Mouse (Mus musculus) myocyte (in vitro differentiated cells): ENCODE data around the gene BC025920.

Experiments
- CEBPB ChIP-seq: IDR thresholded peaks from 2 replicates; pipeline ENCODE4 v1.6.1; 2011; ENCODE audit warnings: mild to moderate bottlenecking, moderate library complexity; ENCODE audit not compliant: poor library complexity, insufficient read depth, severe bottlenecking
- E2F4 ChIP-seq: IDR thresholded peaks from one replicate; pipeline ENCODE4 v1.6.1; 2011; ENCODE audit warnings: mild to moderate bottlenecking, control low read depth, moderate library complexity; ENCODE audit not compliant: insufficient read depth
- MAX ChIP-seq: IDR thresholded peaks from one replicate; pipeline ENCODE4 v1.6.1; 2011; ENCODE audit warnings: low read depth, mild to moderate bottlenecking, control low read depth
- MYOD1 ChIP-seq, 3 experiments: IDR thresholded peaks; one replicate each; pipeline ENCODE4 v1.6.1; 2011; ENCODE audit warnings: control low read depth in 2 of 3, low read depth in 2 of 3, mild to moderate bottlenecking in 2 of 3, moderate library complexity in 1 of 3; ENCODE audit not compliant: insufficient read length in 2 of 3, control insufficient read depth in 1 of 3
- MYOG ChIP-seq, 3 experiments: IDR thresholded peaks; one replicate each; pipeline ENCODE4 v1.6.1; 2011; ENCODE audit warnings: control low read depth in 2 of 3, low read depth in 2 of 3, mild to moderate bottlenecking in 2 of 3; ENCODE audit not compliant: insufficient read length in 2 of 3, control insufficient read depth in 1 of 3, insufficient read depth in 1 of 3
- POLR2A ChIP-seq: IDR thresholded peaks from one replicate; pipeline ENCODE4 v1.6.1; 2011; ENCODE audit warnings: low read depth, mild to moderate bottlenecking, control low read depth, moderate library complexity; ENCODE audit not compliant: insufficient read length
- POLR2AphosphoS2 ChIP-seq: IDR thresholded peaks from one replicate; pipeline ENCODE4 v1.6.1; 2011; ENCODE audit warnings: low read depth, control low read depth; ENCODE audit not compliant: insufficient read length
- SRF ChIP-seq: IDR thresholded peaks from one replicate; pipeline ENCODE4 v1.6.1; 2011; ENCODE audit warnings: low read depth; ENCODE audit not compliant: control insufficient read depth, insufficient read length
- TCF3 ChIP-seq: IDR thresholded peaks from one replicate; pipeline ENCODE4 v1.6.1; 2011; ENCODE audit warnings: low read depth, control low read depth; ENCODE audit not compliant: insufficient read length
- USF1 ChIP-seq: IDR thresholded peaks from one replicate; pipeline ENCODE4 v1.6.1; 2011; ENCODE audit warnings: low read depth, mild to moderate bottlenecking, control low read depth, moderate library complexity

DNA sequence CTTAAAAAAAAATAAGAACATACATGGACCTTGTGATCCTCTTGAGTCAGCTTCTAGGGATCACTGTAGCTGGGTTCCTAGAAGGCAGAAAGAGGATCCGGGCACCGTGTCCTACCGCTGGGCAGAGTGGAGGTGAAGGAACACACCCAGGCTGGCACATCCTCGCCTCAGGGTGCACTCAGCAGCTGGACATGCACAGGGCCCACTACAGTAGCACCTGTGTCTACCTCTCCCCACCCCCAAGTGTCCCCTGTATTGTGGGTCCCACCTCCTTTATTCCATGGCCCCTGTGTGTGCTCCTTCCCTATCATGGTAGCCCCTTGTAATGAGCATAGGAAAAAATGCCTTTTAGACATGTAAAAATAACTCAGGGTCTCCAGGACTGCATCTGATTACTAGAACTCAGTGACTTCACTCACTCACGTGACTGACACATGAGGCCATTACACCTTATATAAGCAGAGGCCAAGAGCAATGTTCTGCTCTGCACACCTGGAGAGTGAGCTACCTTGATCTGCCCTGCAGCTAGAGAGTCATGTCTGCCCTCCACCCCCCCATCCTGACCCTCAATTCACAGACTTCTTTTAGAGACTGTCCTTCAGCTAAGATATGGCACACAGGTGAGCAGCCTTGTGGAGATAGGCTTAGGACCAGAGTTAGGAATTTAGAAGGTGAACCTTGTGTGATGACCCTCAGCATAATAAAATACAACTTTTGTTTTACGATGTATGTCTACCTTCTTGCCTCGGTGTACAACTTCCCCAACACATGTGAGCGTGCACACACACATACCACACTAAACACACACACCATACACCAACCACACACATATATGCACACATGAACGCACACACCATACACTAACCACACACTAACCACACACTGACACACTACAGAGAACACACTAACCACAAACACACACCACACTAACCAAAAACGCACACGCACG lies 1.8 kb upstream of the BC025920 start:
- TF ChIP-seq POLR2A = no peak
- no peak for TF ChIP-seq MYOD1 (IDR thresholded peaks at IDR 0.05; ENCODE audit: control insufficient read depth in 1 of 3, insufficient read length in 2 of 3, low read depth in 2 of 3)
- no peak for TF ChIP-seq USF1
- TF ChIP-seq POLR2AphosphoS2 = no peak
- TF ChIP-seq MYOG (IDR thresholded peaks at IDR 0.05; ENCODE audit: control insufficient read depth in 1 of 3, insufficient read depth in 1 of 3, insufficient read length in 2 of 3, low read depth in 2 of 3) = no peak
- TF ChIP-seq E2F4 = no peak
- no peak for TF ChIP-seq SRF
- TF ChIP-seq CEBPB = no peak
- TF ChIP-seq TCF3 = no peak
- no peak for TF ChIP-seq MAX
